Mouse (Mus musculus) small intestine, adult 10 weeks (tissue): ENCODE measurements around the gene Cep44. TPM values are rescaled to one million over a fixed set of nuclear protein-coding genes. Genes with fewer than 3 reads are reported as not detected.

Source experiments
- polyA plus RNA-seq: library from polyadenylated mRNA; stranded (reverse); fragments of 350-450 nt; fragmentation: Illumina TruSeq; extraction: RNeasy Lipid Tissue Mini Kit (QIAGEN cat#74804); gene quantifications from one replicate; pipeline ENCODE4 v1.2.3, GENCODE M21; 2014; ENCODE audit warnings: low replicate concordance

Gene Cep44
- polyA plus RNA-seq: 20.8 TPM

DNA sequence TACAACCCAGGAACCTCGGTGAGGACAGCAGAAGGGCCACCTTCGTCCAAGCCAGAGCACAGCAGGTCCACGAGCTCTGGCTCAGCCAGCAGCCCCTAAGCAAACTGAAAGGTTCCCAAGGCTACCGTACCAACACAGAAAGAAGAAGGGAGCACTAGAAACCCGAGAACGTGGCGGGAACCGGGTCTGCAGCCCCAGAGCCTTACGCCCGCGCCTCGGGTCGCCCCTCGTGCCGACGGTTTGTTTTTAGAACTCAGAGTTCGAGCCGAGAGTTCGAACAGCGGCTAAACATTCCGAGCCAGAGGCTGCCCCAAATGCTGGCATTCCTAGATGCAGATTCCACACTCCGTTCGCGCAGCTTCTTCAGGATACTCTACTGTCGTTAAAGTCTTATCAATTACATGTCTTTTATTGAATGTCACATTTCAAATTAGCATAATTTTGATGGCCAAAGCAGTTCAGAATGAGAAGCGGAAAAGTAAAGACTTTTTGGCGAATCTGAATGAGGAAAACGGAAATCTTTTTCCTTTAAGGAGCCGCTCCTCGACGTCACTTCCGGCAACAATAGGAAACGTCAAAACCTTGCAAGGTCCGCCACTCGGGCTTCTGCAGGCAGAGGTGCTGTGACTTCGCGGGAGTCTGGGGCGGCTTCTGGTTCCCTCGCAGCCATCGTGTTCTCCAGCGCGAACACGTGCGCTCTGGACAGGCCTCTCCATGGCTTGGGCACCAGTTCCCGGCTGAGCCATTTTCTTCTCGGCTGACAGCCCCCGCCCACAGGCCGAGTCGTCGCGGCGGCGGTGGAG is at the start of gene Cep44, which contains the start of gene Fbxo8:
TSS of gene Cep44 (minus strand) at position 490 of the 803 bp plus-strand sequence.
TSS of gene Fbxo8 (plus strand) at position 533 of the 803 bp plus-strand sequence.

Other genes starting within 250 kb of the Cep44 start
- gene Fbxo8, start within 50 bp of the Cep44 start, polyA plus RNA-seq: 254 TPM